Mouse (Mus musculus) midbrain, embryonic 10.5 days (tissue): ENCODE data around the gene Trf. TPM values are rescaled to one million over a fixed set of nuclear protein-coding genes. Genes with fewer than 3 reads are reported as not detected.
"Not testable (repeated sequence)": the region's sequence is repeated elsewhere in the genome, so short reads cannot be mapped to it uniquely, and the experiment has no call there.

Experiments used
- DNase-seq: peaks from one replicate; pipeline ENCODE4 v3.0.0-alpha.2; 2017; ENCODE audit warnings: low spot score
- H3K27ac ChIP-seq: fragments of 300-500 bp; sonication (generic); replicated peaks from 2 replicates; pipeline ENCODE4 v1.5.1; 2016; ENCODE audit warnings: mild to moderate bottlenecking
- H3K27me3 ChIP-seq: fragments of 300-500 bp; sonication (generic); 2 replicates; pipeline ENCODE4 v1.6.1; 2016; ENCODE audit warnings: low read depth, mild to moderate bottlenecking; ENCODE audit not compliant: poor library complexity, severe bottlenecking
- H3K36me3 ChIP-seq: fragments of 300-500 bp; sonication (generic); 2 replicates; pipeline ENCODE4 v1.6.1; 2016; ENCODE audit warnings: mild to moderate bottlenecking, moderate library complexity
- H3K4me1 ChIP-seq: fragments of 300-500 bp; sonication (generic); 2 replicates; pipeline ENCODE4 v1.6.1; 2016
- H3K4me3 ChIP-seq: fragments of 300-500 bp; sonication (generic); 2 replicates; pipeline ENCODE4 v1.5.1; 2016; ENCODE audit warnings: mild to moderate bottlenecking, moderate library complexity
- H3K9me3 ChIP-seq: fragments of 300-500 bp; sonication (generic); replicated peaks from 2 replicates; pipeline ENCODE4 v1.6.1; 2016; ENCODE audit warnings: mild to moderate bottlenecking
- WGBS: fragments of 180-500 bp; shearing (Covaris S2); methylation state at CpG from one replicate; pipeline ENCODE4 v1.1.7; 2016; 5-methylcytosine and 5-hydroxymethylcytosine counted together
- polyA plus RNA-seq: library from polyadenylated mRNA; unstranded; fragments of >200 nt; fragmentation: Nextera tagmentation; extraction: Ambion mirVana; gene quantifications from 2 replicates; pipeline ENCODE4 v1.2.1, GENCODE M21; 2016

The Trf gene
- polyA plus RNA-seq, 1 experiment from 2014 or later, result 14.6 TPM

DNA sequence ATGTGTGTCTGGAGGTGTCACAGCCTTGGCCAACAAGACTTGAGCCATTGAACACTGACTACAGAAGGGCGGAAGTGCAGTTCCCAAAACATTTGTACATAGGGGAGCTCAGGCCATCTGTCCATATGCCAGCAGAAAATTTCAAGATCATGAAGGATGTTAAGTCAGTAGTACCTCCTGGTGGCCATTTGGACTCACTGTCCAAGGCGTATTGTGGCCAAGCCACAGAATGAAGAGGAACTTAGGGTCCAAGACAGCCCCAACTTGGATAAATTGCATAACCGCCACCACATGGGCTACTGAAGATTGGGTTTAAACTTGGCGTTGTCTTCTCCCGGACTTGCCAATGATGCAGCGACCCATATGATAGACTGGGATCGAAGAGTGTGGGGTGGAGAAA is 54.6 kb downstream of the Trf start:
- 96% methylated on average over 7 of the region's 7 CpGs for WGBS
- Histone ChIP-seq H3K4me1 (peaks cover 32% of the 10 kb centered on the region), H3K27me3 (no peaks in the 10 kb centered on the region), H3K4me3 (no peak overlapping the region), H3K9me3 (no peaks in the 10 kb centered on the region), H3K27ac (no peak overlapping the region), H3K36me3 (peaks cover 13% of the 10 kb centered on the region; the same call in 1 of the 2 replicates)
- no peak for DNase-seq

DNA sequence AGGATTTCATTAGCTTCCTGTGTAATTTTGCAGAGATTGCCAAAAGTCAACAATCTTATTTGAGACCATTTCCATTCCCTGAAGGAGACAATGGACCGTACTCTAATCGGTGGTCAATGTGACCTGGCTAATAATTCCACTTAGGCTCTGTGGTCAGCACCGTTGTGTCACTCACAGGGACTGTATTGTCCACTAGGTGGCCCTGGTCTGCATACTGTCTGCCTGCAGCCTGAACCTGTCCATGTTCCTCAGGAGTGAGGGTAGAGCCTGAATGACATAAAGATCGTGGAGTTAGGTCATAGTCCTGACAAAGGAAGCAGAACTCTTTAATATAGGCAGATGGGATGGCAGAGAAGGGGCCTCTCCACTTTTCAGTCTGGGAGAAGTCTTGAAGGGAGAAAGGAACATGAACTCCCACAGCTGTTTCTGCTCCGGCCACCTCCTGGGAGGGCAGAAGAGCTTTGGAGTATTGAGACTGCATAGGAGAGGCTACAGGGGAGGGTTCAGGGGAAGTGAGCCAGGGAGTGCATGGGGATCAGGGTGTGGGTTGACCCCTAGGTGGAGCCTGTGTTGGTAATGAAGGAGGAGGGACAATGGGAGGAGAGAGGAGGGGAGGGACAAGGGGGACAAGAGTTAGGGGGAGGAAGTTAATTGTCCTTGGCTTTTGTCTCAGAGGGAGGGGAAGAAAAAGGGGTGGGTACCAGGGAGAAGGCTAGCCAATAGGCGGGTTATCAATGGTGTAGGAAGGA is 55.3 kb downstream of the Trf start:
- Histone ChIP-seq H3K27ac (no peak overlapping the region), H3K9me3 (no peaks in the 10 kb centered on the region), H3K4me3 (no peak overlapping the region), H3K4me1 (peaks cover 24% of the 10 kb centered on the region), H3K27me3 (no peaks in the 10 kb centered on the region), H3K36me3 (peaks cover 13% of the 10 kb centered on the region; the same call in 1 of the 2 replicates)
- no peak for DNase-seq
- 59% methylated on average over 6 of the region's 6 CpGs for WGBS

DNA sequence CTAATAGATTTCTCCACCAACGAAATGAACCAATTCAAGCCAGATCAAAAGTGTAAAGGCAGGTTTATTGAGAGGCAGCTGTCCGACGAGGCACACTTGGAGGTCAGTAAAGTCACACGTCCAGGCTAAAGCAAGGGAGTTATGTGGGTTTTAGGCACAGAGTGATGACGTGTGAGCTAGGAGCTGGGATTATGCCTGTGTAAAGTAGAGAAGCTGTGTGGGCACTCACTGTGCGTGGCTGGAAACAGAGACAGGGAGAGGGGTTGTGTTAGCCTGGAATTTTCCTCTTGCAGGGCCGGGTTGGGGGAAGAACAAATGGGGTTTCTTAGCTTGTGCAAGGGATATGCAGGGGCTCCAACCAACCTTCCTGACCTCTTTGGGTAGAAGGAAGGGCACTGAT is 61.5 kb downstream of the Trf start:
- H3K9me3 ChIP-seq, result no peaks in the 10 kb centered on the region
- H3K4me1 ChIP-seq, result peaks cover 16% of the 10 kb centered on the region
- DNase-seq, result no peak
- no peak overlapping the region for H3K27ac ChIP-seq
- no peak overlapping the region for H3K4me3 ChIP-seq
- no peaks in the 10 kb centered on the region for H3K27me3 ChIP-seq
- peaks cover 42% of the 10 kb centered on the region for H3K36me3 ChIP-seq
- 79% methylated on average over 7 of the region's 7 CpGs for WGBS

DNA sequence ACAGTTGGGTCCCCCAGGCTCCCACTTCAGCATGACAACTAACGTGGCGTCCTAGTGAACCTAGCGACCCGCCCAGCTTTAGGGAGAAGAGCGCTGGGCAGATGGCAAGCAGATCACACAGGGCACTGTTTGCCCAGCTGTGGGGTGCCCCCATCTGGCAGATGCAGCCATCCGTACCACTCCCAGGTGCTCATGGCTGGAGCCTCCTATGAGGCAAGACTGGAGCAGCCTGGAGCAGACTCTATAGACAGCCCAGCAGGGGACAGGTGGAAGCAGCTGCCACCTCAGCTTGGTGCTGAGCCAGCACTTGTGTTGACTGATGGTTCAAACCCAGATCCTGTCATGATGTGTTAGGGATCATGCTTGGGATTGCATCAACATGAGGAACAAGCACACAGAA is 62.2 kb downstream of the Trf start:
- H3K9me3 ChIP-seq, result no peaks in the 10 kb centered on the region
- no peak overlapping the region for H3K27ac ChIP-seq
- peaks cover 47% of the 10 kb centered on the region for H3K36me3 ChIP-seq
- no peak overlapping the region for H3K4me3 ChIP-seq
- 84% methylated on average over 6 of the region's 6 CpGs for WGBS
- peaks cover 16% of the 10 kb centered on the region for H3K4me1 ChIP-seq
- DNase-seq, result no peak
- no peaks in the 10 kb centered on the region for H3K27me3 ChIP-seq

DNA sequence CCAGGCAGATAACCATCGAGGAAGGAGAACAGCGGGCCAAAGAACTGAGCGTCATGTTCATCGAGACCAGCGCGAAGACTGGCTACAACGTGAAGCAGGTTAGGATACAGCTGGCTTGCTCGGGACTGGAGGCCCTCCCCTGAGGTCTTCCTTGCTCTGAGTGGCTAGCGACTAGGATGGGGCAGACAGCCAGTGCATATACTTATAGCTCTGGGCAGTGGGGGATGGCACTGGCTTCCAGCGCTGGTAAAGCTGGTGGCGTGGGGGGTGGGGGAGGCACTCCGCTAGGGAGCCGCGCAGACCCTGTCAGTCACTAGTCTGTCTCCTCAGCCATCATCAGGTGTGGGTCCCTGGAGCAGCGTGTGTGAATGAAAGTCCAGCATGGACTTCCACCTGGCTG is 66.4 kb downstream of the Trf start:
- Histone ChIP-seq H3K4me3 (no peak overlapping the region), H3K27ac (no peak overlapping the region)
- 72% methylated on average over 15 of the region's 15 CpGs for WGBS

DNA sequence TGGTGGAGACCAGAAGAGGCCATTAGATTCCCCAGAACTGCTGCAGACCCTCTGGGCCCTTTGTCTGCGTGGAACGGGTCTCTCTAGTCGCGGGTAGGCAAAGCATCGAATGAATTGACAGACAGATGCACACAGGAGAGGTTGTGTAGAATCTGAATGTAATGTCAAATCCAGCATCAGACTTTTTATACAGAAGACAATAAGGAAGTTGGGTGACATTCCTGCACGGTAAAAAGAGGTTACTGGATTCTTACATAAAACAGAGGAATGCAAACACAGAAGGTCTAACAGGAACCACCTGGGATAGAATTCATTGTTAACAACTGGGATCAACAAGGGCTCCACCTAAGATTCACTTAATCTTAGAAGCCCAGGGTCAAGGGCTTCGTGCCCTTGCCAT is 75.1 kb downstream of the Trf start:
- H3K9me3 ChIP-seq, H3K4me3 ChIP-seq, H3K27me3 ChIP-seq, DNase-seq, H3K27ac ChIP-seq: not testable (repeated sequence)
- H3K36me3 ChIP-seq, result peaks cover 14% of the 10 kb centered on the region; the same call in 1 of the 2 replicates
- 94% methylated on average over 7 of the region's 7 CpGs for WGBS
- H3K4me1 ChIP-seq, result peaks cover 27% of the 10 kb centered on the region

More for the DNA sequence above, 66.4 kb downstream of the Trf start:
- Histone ChIP-seq H3K27me3 (no peaks in the 10 kb centered on the region), H3K9me3 (no peaks in the 10 kb centered on the region), H3K36me3 (peaks cover 52% of the 10 kb centered on the region), H3K4me1 (peaks cover 9% of the 10 kb centered on the region; the same call in 1 of the 2 replicates)
- no peak for DNase-seq

DNA sequence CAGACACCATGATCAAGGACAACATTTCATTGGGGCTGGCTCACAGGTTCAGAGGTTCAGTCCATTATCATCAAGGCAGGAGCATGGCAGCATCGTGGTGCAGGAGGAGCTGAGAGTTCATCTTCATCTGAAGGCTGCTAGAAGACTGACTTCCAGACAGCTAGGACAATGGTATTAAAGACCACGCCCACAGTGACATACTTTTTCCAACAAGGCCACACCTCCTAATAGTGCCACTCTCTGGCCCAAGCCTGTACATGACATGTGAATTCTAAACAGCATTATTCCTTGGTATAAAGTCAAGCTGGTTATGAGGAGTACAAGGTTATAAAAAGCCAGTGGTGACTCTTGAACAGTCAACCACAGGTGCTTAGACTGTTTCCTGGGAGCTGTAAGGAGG is 75.7 kb downstream of the Trf start:
- H3K27me3 ChIP-seq, result no peaks in the 10 kb centered on the region
- 84% methylated on average over 2 of the region's 2 CpGs for WGBS

More for the DNA sequence above, 75.7 kb downstream of the Trf start:
- Histone ChIP-seq H3K4me1 (peaks cover 26% of the 10 kb centered on the region), H3K36me3 (peaks cover 14% of the 10 kb centered on the region; the same call in 1 of the 2 replicates), H3K9me3 (no peaks in the 10 kb centered on the region), H3K27ac (no peak overlapping the region), H3K4me3 (no peak overlapping the region)
- DNase-seq, result no peak

Other genes with a start within 250 kb of the Trf start
- 0.17 and 0.25 TPM in 2 replicates for gene Slco2a1, start 241.7 kb downstream of the Trf start, polyA plus RNA-seq
- 12.3 and 19.9 TPM in 2 replicates for gene Rab6b, start 118.7 kb downstream of the Trf start, polyA plus RNA-seq
- 68.2 and 68.4 TPM in 2 replicates for gene Srprb, start 28.3 kb downstream of the Trf start, polyA plus RNA-seq
- gene Gm20425, start 137 bp downstream of the Trf start, polyA plus RNA-seq, result 0.75 TPM in 1 of 2 replicates, not detected in the other
- 3.5 and 4.5 TPM in 2 replicates for gene 1300017J02Rik, start 74.6 kb upstream of the Trf start, polyA plus RNA-seq
- gene Topbp1, start 74.8 kb upstream of the Trf start, polyA plus RNA-seq, result 78.9 and 79.3 TPM in 2 replicates
- gene Cdv3, start 135.4 kb upstream of the Trf start, polyA plus RNA-seq, result 166 and 168 TPM in 2 replicates
- 0.75 and 2.0 TPM in 2 replicates for gene Bfsp2, start 250.0 kb upstream of the Trf start, polyA plus RNA-seq